Mouse (Mus musculus): ENCODE measurements around the gene Mast1. TPM values are rescaled to one million over a fixed set of nuclear protein-coding genes. Genes with fewer than 3 reads are reported as not detected.

Gene Mast1
- polyA plus RNA-seq, 1 experiment: 0.01 TPM

- H3K4me1 ChIP-seq (ENCODE audit: control insufficient read depth): peaks cover 37% of the 10 kb centered on the region
- no peaks in the 10 kb centered on the region for H3K36me3 ChIP-seq (ENCODE audit: control insufficient read depth)
- no peak for TF ChIP-seq TAL1 (IDR thresholded peaks at IDR 0.05; ENCODE audit: low read length)
- TF ChIP-seq GATA1 (IDR thresholded peaks at IDR 0.05; ENCODE audit: low read length): no peak
- H3K27me3 ChIP-seq (ENCODE audit: control insufficient read depth): peaks cover 93% of the 10 kb centered on the region
- H3K4me3 ChIP-seq (replicated peaks): no peak overlapping the region
- H3K9me3 ChIP-seq (ENCODE audit: control insufficient read depth, low read length): peaks cover 8% of the 10 kb centered on the region; the same call in 1 of the 2 replicates
Measured at GRCm38 (mm10) chr8:84934860-84935259, 2.3 kb downstream of the Mast1 start.

GRCm38 (mm10) chr8:84933767-84934559 is 3.2 kb downstream of the Mast1 start:
- TF ChIP-seq TAL1 (IDR thresholded peaks at IDR 0.05; ENCODE audit: low read length) (no peak), GATA1 (IDR thresholded peaks at IDR 0.05; ENCODE audit: low read length) (no peak)
- peaks cover 41% of the 10 kb centered on the region for H3K4me1 ChIP-seq (ENCODE audit: control insufficient read depth)
- H3K27me3 ChIP-seq (ENCODE audit: control insufficient read depth): peaks cover 97% of the 10 kb centered on the region
- H3K4me3 ChIP-seq (replicated peaks): no peak overlapping the region
- H3K9me3 ChIP-seq (ENCODE audit: control insufficient read depth, low read length): peaks cover 8% of the 10 kb centered on the region; the same call in 1 of the 2 replicates
- H3K36me3 ChIP-seq (ENCODE audit: control insufficient read depth): no peaks in the 10 kb centered on the region

- Histone ChIP-seq H3K36me3 (ENCODE audit: control insufficient read depth) (no peaks in the 10 kb centered on the region), H3K4me3 (replicated peaks) (no peak overlapping the region), H3K27me3 (ENCODE audit: control insufficient read depth) (peaks cover 86% of the 10 kb centered on the region), H3K4me1 (ENCODE audit: control insufficient read depth) (peaks cover 19% of the 10 kb centered on the region), H3K9me3 (ENCODE audit: control insufficient read depth, low read length) (no peaks in the 10 kb centered on the region; the same call in 1 of the 2 replicates)
- TF ChIP-seq TAL1 (IDR thresholded peaks at IDR 0.05; ENCODE audit: low read length): no peak
- TF ChIP-seq GATA1 (IDR thresholded peaks at IDR 0.05; ENCODE audit: low read length): no peak
Measured at GRCm38 (mm10) chr8:84930582-84930981, 6.6 kb downstream of the Mast1 start.

- Histone ChIP-seq H3K36me3 (ENCODE audit: control insufficient read depth) (no peaks in the 10 kb centered on the region), H3K27me3 (ENCODE audit: control insufficient read depth) (peaks cover 75% of the 10 kb centered on the region), H3K9me3 (ENCODE audit: control insufficient read depth, low read length) (no peaks in the 10 kb centered on the region; the same call in 1 of the 2 replicates), H3K4me1 (ENCODE audit: control insufficient read depth) (peaks cover 10% of the 10 kb centered on the region), H3K4me3 (replicated peaks) (no peak overlapping the region)
- no peak for TF ChIP-seq GATA1 (IDR thresholded peaks at IDR 0.05; ENCODE audit: low read length)
- no peak for TF ChIP-seq TAL1 (IDR thresholded peaks at IDR 0.05; ENCODE audit: low read length)
Measured at GRCm38 (mm10) chr8:84928456-84929306, 8.5 kb downstream of the Mast1 start.

GRCm38 (mm10) chr8:84927513-84927912 is 9.6 kb downstream of the Mast1 start:
- H3K27me3 ChIP-seq (ENCODE audit: control insufficient read depth): peaks cover 68% of the 10 kb centered on the region
- H3K36me3 ChIP-seq (ENCODE audit: control insufficient read depth): no peaks in the 10 kb centered on the region
- H3K9me3 ChIP-seq (ENCODE audit: control insufficient read depth, low read length): no peaks in the 10 kb centered on the region; the same call in 1 of the 2 replicates
- H3K4me3 ChIP-seq (replicated peaks): no peak overlapping the region
- no peak for TF ChIP-seq GATA1 (IDR thresholded peaks at IDR 0.05; ENCODE audit: low read length)
- TF ChIP-seq TAL1 (IDR thresholded peaks at IDR 0.05; ENCODE audit: low read length): no peak
- H3K4me1 ChIP-seq (ENCODE audit: control insufficient read depth): peaks cover 10% of the 10 kb centered on the region

- Histone ChIP-seq H3K36me3 (ENCODE audit: control insufficient read depth) (peaks cover 1% of the 10 kb centered on the region), H3K9me3 (ENCODE audit: control insufficient read depth, low read length) (no peaks in the 10 kb centered on the region; the same call in 1 of the 2 replicates), H3K4me1 (ENCODE audit: control insufficient read depth) (peaks cover 10% of the 10 kb centered on the region), H3K27me3 (ENCODE audit: control insufficient read depth) (peaks cover 50% of the 10 kb centered on the region), H3K4me3 (replicated peaks) (no peak overlapping the region)
- TF ChIP-seq GATA1 (IDR thresholded peaks at IDR 0.05; ENCODE audit: low read length) (no peak), TAL1 (IDR thresholded peaks at IDR 0.05; ENCODE audit: low read length) (no peak)
Measured at GRCm38 (mm10) chr8:84925557-84925956, 11.6 kb downstream of the Mast1 start.

- Histone ChIP-seq H3K36me3 (ENCODE audit: control insufficient read depth) (peaks cover 6% of the 10 kb centered on the region), H3K4me3 (replicated peaks) (no peak overlapping the region), H3K4me1 (ENCODE audit: control insufficient read depth) (peaks cover 4% of the 10 kb centered on the region), H3K9me3 (ENCODE audit: control insufficient read depth, low read length) (no peaks in the 10 kb centered on the region), H3K27me3 (ENCODE audit: control insufficient read depth) (peaks cover 32% of the 10 kb centered on the region)
- no peak for TF ChIP-seq GATA1 (IDR thresholded peaks at IDR 0.05; ENCODE audit: low read length)
- no peak for TF ChIP-seq TAL1 (IDR thresholded peaks at IDR 0.05; ENCODE audit: low read length)
Measured at GRCm38 (mm10) chr8:84921596-84921995, 15.6 kb downstream of the Mast1 start.

GRCm38 (mm10) chr8:84918646-84919045 is 18.5 kb downstream of the Mast1 start:
- no peak for TF ChIP-seq TAL1 (IDR thresholded peaks at IDR 0.05; ENCODE audit: low read length)
- no peak for TF ChIP-seq GATA1 (IDR thresholded peaks at IDR 0.05; ENCODE audit: low read length)
- H3K4me1 ChIP-seq (ENCODE audit: control insufficient read depth): peaks cover 31% of the 10 kb centered on the region
- no peak overlapping the region for H3K4me3 ChIP-seq (replicated peaks)
- peaks cover 16% of the 10 kb centered on the region for H3K36me3 ChIP-seq (ENCODE audit: control insufficient read depth)
- H3K9me3 ChIP-seq (ENCODE audit: control insufficient read depth, low read length): no peaks in the 10 kb centered on the region
- H3K27me3 ChIP-seq (ENCODE audit: control insufficient read depth): peaks cover 19% of the 10 kb centered on the region

GRCm38 (mm10) chr8:84917781-84918180 is 19.4 kb downstream of the Mast1 start:
- no peaks in the 10 kb centered on the region for H3K9me3 ChIP-seq (ENCODE audit: control insufficient read depth, low read length)
- H3K4me3 ChIP-seq (replicated peaks): no peak overlapping the region
- peaks cover 16% of the 10 kb centered on the region for H3K36me3 ChIP-seq (ENCODE audit: control insufficient read depth)
- H3K4me1 ChIP-seq (ENCODE audit: control insufficient read depth): peaks cover 40% of the 10 kb centered on the region
- H3K27me3 ChIP-seq (ENCODE audit: control insufficient read depth): peaks cover 21% of the 10 kb centered on the region
- no peak for TF ChIP-seq GATA1 (IDR thresholded peaks at IDR 0.05; ENCODE audit: low read length)
- TF ChIP-seq TAL1 (IDR thresholded peaks at IDR 0.05; ENCODE audit: low read length): no peak

Data from erythroblast, embryonic 14.5 days (primary cell).